Mouse (Mus musculus): ENCODE results near the gene Poglut1. TPM values are rescaled to one million over a fixed set of nuclear protein-coding genes. Genes with fewer than 3 reads are reported as not detected.

Poglut1 gene
- total RNA-seq (2023), result 10 to 100 TPM; 32.7 to 36.1 TPM

GRCm38 (mm10) chr16:38549479-38550396 is at the start of gene Poglut1:
Gene Poglut1, minus strand, starts transcription at chr16:38550258.

GRCm38 (mm10) chr16:38558221-38558748 is 8.2 kb upstream of the Poglut1 start, which contains the start of gene Tmem39a:
Gene Tmem39a, plus strand, starts transcription at chr16:38558698.

GRCm38 (mm10) chr16:38522129-38523084 is 27.7 kb downstream of the Poglut1 start, which contains the start of gene Timmdc1:
Gene Timmdc1, minus strand, starts transcription at chr16:38522663.

Other genes starting within 250 kb of the Poglut1 start
- under 1 TPM; 0.30 to 0.35 TPM for gene Maats1, start 208.1 kb downstream of the Poglut1 start, total RNA-seq (2023)
- gene Cox17, start 203.3 kb downstream of the Poglut1 start, total RNA-seq (2023), result 10 to 100 TPM; 72.1 to 73.3 TPM
- gene Gm21987, start 203.2 kb downstream of the Poglut1 start, total RNA-seq (2023), result not detected
- not detected for gene Popdc2, start 188.0 kb downstream of the Poglut1 start, total RNA-seq (2023)
- gene Pla1a, start 117.1 kb downstream of the Poglut1 start, total RNA-seq (2023), result not detected
- gene Adprh, start 97.6 kb downstream of the Poglut1 start, total RNA-seq (2023), result 10 to 100 TPM; 28.7 to 33.8 TPM
- 1 to 10 TPM; 1.1 to 2.4 TPM for gene Cd80, start 94.7 kb downstream of the Poglut1 start, total RNA-seq (2023)
- gene Timmdc1, start 27.6 kb downstream of the Poglut1 start, total RNA-seq (2023), result 10 to 100 TPM; 21.4 to 22.9 TPM
- gene Tmem39a, start 8.4 kb upstream of the Poglut1 start, total RNA-seq (2023), result 10 to 100 TPM; 63.8 to 67.0 TPM
- gene Arhgap31, start 163.0 kb upstream of the Poglut1 start, total RNA-seq (2023), result 1 to 10 TPM; 2.5 to 2.6 TPM
- 1 to 10 TPM in 1 of 2 experiments, under 1 TPM in 1; 0.61 to 1.4 TPM for gene B4galt4, start 192.0 kb upstream of the Poglut1 start, total RNA-seq (2023)